Mouse (Mus musculus) bone marrow, adult 2 months (tissue): ENCODE data around the gene Prkcz.

Source experiments
- CTCF ChIP-seq: fragments of 200-500 bp; IDR thresholded peaks from 2 replicates; pipeline ENCODE4 v1.5.1; 2011; ENCODE audit warnings: low read length, control low read depth; ENCODE audit not compliant: control insufficient read depth, insufficient read depth
- POLR2A ChIP-seq: fragments of 200-500 bp; IDR thresholded peaks from 2 replicates; pipeline ENCODE4 v1.6.1; 2011; ENCODE audit warnings: low read depth, mild to moderate bottlenecking, control low read depth, low read length, borderline replicate concordance; ENCODE audit not compliant: control insufficient read depth

DNA sequence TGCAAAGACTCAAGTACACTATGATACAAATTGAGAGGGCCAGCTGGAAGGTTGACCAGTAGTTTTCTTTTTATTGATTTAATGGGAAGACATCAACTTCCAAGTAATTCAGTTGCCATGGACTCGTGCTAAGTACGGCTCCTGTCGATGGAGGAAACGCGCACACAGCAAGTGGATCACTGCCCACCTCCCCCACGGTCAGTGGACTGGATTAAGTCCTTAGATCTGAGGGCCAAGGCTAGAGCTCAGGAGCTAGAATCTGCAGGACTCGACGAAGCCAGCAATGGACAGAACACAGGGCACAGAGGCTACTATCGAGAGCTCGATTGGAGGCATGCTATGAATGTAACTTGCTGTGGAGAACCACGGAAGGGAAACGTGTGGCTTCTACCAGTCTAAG is 52.5 kb downstream of the Prkcz start:
- TF ChIP-seq CTCF (no peak), POLR2A (no peak)
